Mouse (Mus musculus) liver, postnatal 0 days (tissue): ENCODE measurements around the gene Prickle2.

ENCODE experiments used
- CTCF ChIP-seq: sonication (generic); IDR thresholded peaks from 2 replicates; pipeline ENCODE4 v1.5.1; 2016; ENCODE audit warnings: antibody characterized with exemption, low read depth
- EP300 ChIP-seq: IDR thresholded peaks from 2 replicates; pipeline ENCODE4 v1.6.1; 2016; ENCODE audit warnings: antibody characterized with exemption, low read depth, mild to moderate bottlenecking

DNA sequence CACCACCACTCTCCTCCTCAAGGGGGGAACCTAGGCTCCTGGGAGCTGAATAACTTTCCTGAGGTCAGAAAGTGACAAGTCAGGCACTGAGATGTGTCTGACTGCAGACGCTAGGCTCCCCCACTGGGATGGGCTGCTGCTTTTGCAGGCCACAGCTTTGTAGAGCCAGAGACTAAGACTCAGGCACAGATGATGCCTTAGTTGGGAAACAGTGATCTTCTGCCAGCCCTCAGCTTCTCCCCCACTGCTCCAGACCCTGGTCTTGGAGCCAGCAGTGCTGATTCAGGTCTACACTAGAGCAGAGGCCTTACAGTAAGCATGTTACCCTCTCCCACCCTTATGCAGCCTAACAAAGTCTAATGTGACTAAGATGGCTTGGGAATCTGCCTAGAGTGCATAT, 254.5 kb downstream of the Prickle2 start:
- TF ChIP-seq CTCF: no peak
- no peak for TF ChIP-seq EP300
